Comparison of ENCODE assay signal across 20 mouse cellular contexts in the genomic region with DNA sequence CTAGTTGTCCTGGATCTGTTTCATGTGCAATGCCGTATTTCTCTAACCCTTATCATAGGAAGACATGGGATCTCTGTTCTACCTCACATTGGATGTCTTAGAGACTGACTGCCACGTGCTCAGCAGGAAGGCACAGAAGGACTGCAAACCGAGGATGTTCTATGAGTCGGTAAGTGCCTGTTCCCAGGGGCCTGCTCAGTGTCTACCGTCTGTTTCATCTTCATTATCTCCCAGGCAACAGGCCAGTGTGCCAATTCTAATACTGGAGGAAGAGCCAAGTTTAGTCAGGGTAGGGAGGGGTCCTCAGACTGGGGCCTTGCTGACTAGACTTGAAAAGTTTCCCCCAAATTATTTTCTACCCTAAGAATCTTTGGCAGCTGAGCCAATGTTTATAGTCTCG. TPM values are rescaled to one million over a fixed set of nuclear protein-coding genes. Genes with fewer than 3 reads are reported as not detected.
DNase-seq lines count a peak whose midpoint lies in the region; ATAC-seq and TF ChIP-seq lines count a peak whose summit lies in the region.
"Had no signal": no experiment of that assay in that cellular context is flagged by ENCODE, and none has a peak within 500 bp of the region (broad histone marks: within the 10 kb centered on the region; RNA-seq: fewer than 3 reads in every experiment).

No protein-coding gene starts in this region.

- no peaks in the 10 kb centered on the region for H3K27me3 ChIP-seq in embryonic facial prominence, embryonic 14.5 days (replicated peaks; ENCODE audit: control insufficient read depth, insufficient read depth, low read length)
- H3K27me3 ChIP-seq in embryonic facial prominence, embryonic 10.5 days (replicated peaks; ENCODE audit: low read depth, poor library complexity, severe bottlenecking), result no peaks in the 10 kb centered on the region
- H3K27me3 ChIP-seq in liver, postnatal 0 days (ENCODE audit: insufficient read depth, low read length), result no peaks in the 10 kb centered on the region
- H3K27me3 ChIP-seq: embryonic facial prominence, embryonic 12.5 days had no signal

- TF ChIP-seq CTCF in left cerebral cortex, adult 2 months (IDR thresholded peaks at IDR 0.05), result no peak
- TF ChIP-seq CTCF in brain, embryonic 14.5 days (IDR thresholded peaks at IDR 0.05; ENCODE audit: borderline replicate concordance, extremely low read depth, insufficient read depth, insufficient read length), result no peak
- no peak for TF ChIP-seq CTCF in liver, postnatal 0 days (IDR thresholded peaks at IDR 0.05; ENCODE audit: low read depth)

- peak; percentile 15; the same call in 1 of the 2 replicates for ATAC-seq in embryonic facial prominence, embryonic 14.5 days (ENCODE audit: low read depth)
- no peak for ATAC-seq in liver, postnatal 0 days

- DNase-seq in embryonic facial prominence, embryonic 14.5 days (ENCODE audit: low spot score), result peak; percentile 10
- no peak for DNase-seq in embryonic facial prominence, embryonic 10.5 days (ENCODE audit: low spot score)
- DNase-seq in left cerebral cortex, postnatal 14 days (ENCODE audit: low spot score in 2 of 2), result peak; percentile 22 to 26
- no peak for DNase-seq in left cerebral cortex, adult 2 months (ENCODE audit: extremely low spot score in 1 of 2, low spot score in 2 of 2)
- peak; percentile 62 for DNase-seq in brain, embryonic 14.5 days (ENCODE audit: low read depth)
- peak; percentile 29 to 58 for DNase-seq in layer of hippocampus, postnatal 14 days (ENCODE audit: low spot score in 2 of 2)
- no peak for DNase-seq in liver, postnatal 0 days
- DNase-seq in retina, postnatal 1 day, result no peak
- DNase-seq: adrenal gland, adult 2 months; cerebellum, postnatal 36 days; gastrocnemius, postnatal 14 days; heart, postnatal 4 days; kidney, adult 2 months; kidney, postnatal 4 days; lung, adult 18-20 months; right cerebral cortex, postnatal 25 days; thymus, postnatal 14 days had no signal

- H3K4me1 ChIP-seq in embryonic facial prominence, embryonic 14.5 days (ENCODE audit: control insufficient read depth, insufficient read depth, low read length), result no peaks in the 10 kb centered on the region
- H3K4me1 ChIP-seq in embryonic facial prominence, embryonic 10.5 days, result no peaks in the 10 kb centered on the region
- H3K4me1 ChIP-seq in liver, postnatal 0 days (ENCODE audit: insufficient read depth), result no peaks in the 10 kb centered on the region
- H3K4me1 ChIP-seq: embryonic facial prominence, embryonic 12.5 days; heart, embryonic 10.5 days had no signal

- TF ChIP-seq POLR2A in brain, embryonic 14.5 days (IDR thresholded peaks at IDR 0.05; ENCODE audit: borderline replicate concordance, extremely low read depth, insufficient read depth, insufficient read length, poor library complexity, severe bottlenecking), result no peak

- no peaks in the 10 kb centered on the region for H3K36me3 ChIP-seq in embryonic facial prominence, embryonic 14.5 days (ENCODE audit: control insufficient read depth, insufficient read depth, low read length)
- H3K36me3 ChIP-seq in embryonic facial prominence, embryonic 10.5 days (replicated peaks), result no peaks in the 10 kb centered on the region
- H3K36me3 ChIP-seq in liver, postnatal 0 days (replicated peaks; ENCODE audit: insufficient read depth, low read length), result no peaks in the 10 kb centered on the region; the same call in none of the 2 replicates
- H3K36me3 ChIP-seq: embryonic facial prominence, embryonic 12.5 days; heart, embryonic 10.5 days had no signal

- H3K4me3 ChIP-seq in embryonic facial prominence, embryonic 14.5 days (ENCODE audit: low read depth, low read length), result no peak overlapping the region
- no peak overlapping the region for H3K4me3 ChIP-seq in embryonic facial prominence, embryonic 10.5 days
- no peak overlapping the region for H3K4me3 ChIP-seq in left cerebral cortex, adult 2 months
- H3K4me3 ChIP-seq in liver, postnatal 0 days (ENCODE audit: low read depth, low read length), result no peak overlapping the region
- H3K4me3 ChIP-seq: embryonic facial prominence, embryonic 12.5 days; heart, embryonic 10.5 days had no signal

- TF ChIP-seq EP300 in liver, postnatal 0 days (IDR thresholded peaks at IDR 0.05; ENCODE audit: low read depth), result no peak

- no peaks in the 10 kb centered on the region for H3K9me3 ChIP-seq in embryonic facial prominence, embryonic 14.5 days (ENCODE audit: control insufficient read depth, low read length)
- no peaks in the 10 kb centered on the region for H3K9me3 ChIP-seq in embryonic facial prominence, embryonic 10.5 days
- H3K9me3 ChIP-seq in liver, postnatal 0 days (ENCODE audit: low read length), result no peaks in the 10 kb centered on the region
- H3K9me3 ChIP-seq: embryonic facial prominence, embryonic 12.5 days; heart, embryonic 10.5 days had no signal

- WGBS in embryonic facial prominence, embryonic 14.5 days, result 74% methylated on average over 6 of the region's 6 CpGs
- WGBS in embryonic facial prominence, embryonic 10.5 days, result 84% methylated on average over 6 of the region's 6 CpGs
- WGBS in liver, postnatal 0 days (ENCODE audit: insufficient replicate concordance), result 70% methylated on average over 6 of the region's 6 CpGs

- intact Hi-C loops in left cerebral cortex, postnatal 14 days (cut with DNase I), result no loop called here
- intact Hi-C loops in left cerebral cortex, adult 2 months (cut with DNase I), result no loop called here

- H3K4me2 ChIP-seq in embryonic facial prominence, embryonic 14.5 days (ENCODE audit: low read depth, low read length), result no peak overlapping the region
- H3K4me2 ChIP-seq in liver, postnatal 0 days (ENCODE audit: low read depth, low read length), result no peak overlapping the region
- H3K4me2 ChIP-seq: embryonic facial prominence, embryonic 12.5 days had no signal

- H3K27ac ChIP-seq in embryonic facial prominence, embryonic 14.5 days (replicated peaks; ENCODE audit: low read depth, low read length), result no peak overlapping the region
- no peak overlapping the region for H3K27ac ChIP-seq in embryonic facial prominence, embryonic 10.5 days (replicated peaks)
- H3K27ac ChIP-seq in left cerebral cortex, adult 2 months, result no peak overlapping the region
- no peak overlapping the region for H3K27ac ChIP-seq in liver, postnatal 0 days (ENCODE audit: low read depth)
- H3K27ac ChIP-seq: embryonic facial prominence, embryonic 12.5 days; heart, embryonic 10.5 days; macrophage had no signal

- H3K9ac ChIP-seq in embryonic facial prominence, embryonic 14.5 days (ENCODE audit: low read depth, low read length), result no peak overlapping the region
- no peak overlapping the region for H3K9ac ChIP-seq in liver, postnatal 0 days (replicated peaks)
- H3K9ac ChIP-seq: embryonic facial prominence, embryonic 12.5 days had no signal

RNA-seq across cellular contexts. Expression of gene Fetub, which starts 11.4 kb away (rescaled TPM):
- 0.89 and 1.8 TPM in 2 replicates for polyA plus RNA-seq in embryonic facial prominence, embryonic 14.5 days (2014; fragmentation: Nextera tagmentation; extraction: Ambion mirVana)
- not detected in 2 replicates for polyA plus RNA-seq in embryonic facial prominence, embryonic 10.5 days (2016; fragmentation: Nextera tagmentation; extraction: Ambion mirVana)
- not detected for total RNA-seq in left cerebral cortex, postnatal 14 days (2021)
- not detected for total RNA-seq in left cerebral cortex, adult 2 months (2021)
- 0.11 TPM in 1 of 2 replicates, not detected in the other for polyA plus RNA-seq in brain, embryonic 14.5 days (2012; rRNA removed)
- total RNA-seq in layer of hippocampus, postnatal 14 days (2021), result under 1 TPM in 1 of 2 experiments, not detected in 1; 0.48 TPM
- polyA plus RNA-seq in liver, postnatal 0 days (2015; fragmentation: Nextera tagmentation; extraction: Ambion mirVana), result 578 and 644 TPM in 2 replicates
- total RNA-seq: gastrocnemius, postnatal 14 days; heart, postnatal 4 days had no signal
- polyA plus RNA-seq: embryonic facial prominence, embryonic 12.5 days; heart, embryonic 10.5 days; macrophage had no signal

RNA-seq across cellular contexts. Expression of gene Hrg, which starts 21.3 kb away (rescaled TPM):
- polyA plus RNA-seq in embryonic facial prominence, embryonic 14.5 days (2014; fragmentation: Nextera tagmentation; extraction: Ambion mirVana), result not detected in 2 replicates
- 0.16 TPM in 1 of 2 replicates, not detected in the other for polyA plus RNA-seq in embryonic facial prominence, embryonic 10.5 days (2016; fragmentation: Nextera tagmentation; extraction: Ambion mirVana)
- total RNA-seq in left cerebral cortex, postnatal 14 days (2021), result not detected
- not detected for total RNA-seq in left cerebral cortex, adult 2 months (2021)
- 0.08 and 0.22 TPM in 2 replicates for polyA plus RNA-seq in brain, embryonic 14.5 days (2012; rRNA removed)
- not detected for total RNA-seq in layer of hippocampus, postnatal 14 days (2021)
- 443 and 542 TPM in 2 replicates for polyA plus RNA-seq in liver, postnatal 0 days (2015; fragmentation: Nextera tagmentation; extraction: Ambion mirVana)
- total RNA-seq: gastrocnemius, postnatal 14 days; heart, postnatal 4 days had no signal
- polyA plus RNA-seq: embryonic facial prominence, embryonic 12.5 days; macrophage had no signal

RNA-seq across cellular contexts. Expression of gene Ahsg, which starts 38.5 kb away (rescaled TPM):
- 0.16 TPM in 1 of 2 replicates, not detected in the other for polyA plus RNA-seq in embryonic facial prominence, embryonic 14.5 days (2014; fragmentation: Nextera tagmentation; extraction: Ambion mirVana)
- polyA plus RNA-seq in embryonic facial prominence, embryonic 10.5 days (2016; fragmentation: Nextera tagmentation; extraction: Ambion mirVana), result not detected in 2 replicates
- not detected for total RNA-seq in left cerebral cortex, postnatal 14 days (2021)
- not detected for total RNA-seq in left cerebral cortex, adult 2 months (2021)
- 0.24 and 0.44 TPM in 2 replicates for polyA plus RNA-seq in brain, embryonic 14.5 days (2012; rRNA removed)
- total RNA-seq in layer of hippocampus, postnatal 14 days (2021), result not detected
- 25,564 and 27,060 TPM in 2 replicates for polyA plus RNA-seq in liver, postnatal 0 days (2015; fragmentation: Nextera tagmentation; extraction: Ambion mirVana)
- polyA plus RNA-seq: embryonic facial prominence, embryonic 12.5 days; kidney, adult 2 months; macrophage had no signal

Comparison
In these comparisons a context has a peak if more than half of its experiments do, and no peak if none do; other contexts are left out.
1. DNase-seq: peak in embryonic facial prominence, embryonic 14.5 days (single experiment), left cerebral cortex, postnatal 14 days (2 of 2), brain, embryonic 14.5 days (single experiment) and layer of hippocampus, postnatal 14 days (2 of 2); none in embryonic facial prominence, embryonic 10.5 days (single experiment), left cerebral cortex, adult 2 months (0 of 2), liver, postnatal 0 days (single experiment) and retina, postnatal 1 day (single experiment).
2. RNA of gene Fetub, which starts 11.4 kb away (polyA plus RNA-seq): 578 to 644 TPM in liver, postnatal 0 days; 0.89 to 1.8 TPM in embryonic facial prominence, embryonic 14.5 days, 0.11 TPM in brain, embryonic 14.5 days and not detected in embryonic facial prominence, embryonic 10.5 days; every median in the first group is over 100 times any median in the second.
3. RNA of gene Hrg, which starts 21.3 kb away (polyA plus RNA-seq): 443 to 542 TPM in liver, postnatal 0 days; 0.08 to 0.22 TPM in brain, embryonic 14.5 days, 0.16 TPM in embryonic facial prominence, embryonic 10.5 days and not detected in embryonic facial prominence, embryonic 14.5 days; every median in the first group is over 100 times any median in the second.
4. RNA of gene Ahsg, which starts 38.5 kb away (polyA plus RNA-seq): 25,564 to 27,060 TPM in liver, postnatal 0 days; 0.24 to 0.44 TPM in brain, embryonic 14.5 days, 0.16 TPM in embryonic facial prominence, embryonic 14.5 days and not detected in embryonic facial prominence, embryonic 10.5 days; every median in the first group is over 1,000 times any median in the second.